Mouse (Mus musculus) right cerebral cortex, adult 18-20 months (tissue): ENCODE data around the gene Clhc1.
"Not testable (repeated sequence)": the region's sequence is repeated elsewhere in the genome, so short reads cannot be mapped to it uniquely, and the experiment has no call there.

Experiments used
- DNase-seq: peaks from one replicate; pipeline ENCODE4 v3.0.0; 2022; ENCODE audit warnings: mixed read lengths

Gene Clhc1

DNA sequence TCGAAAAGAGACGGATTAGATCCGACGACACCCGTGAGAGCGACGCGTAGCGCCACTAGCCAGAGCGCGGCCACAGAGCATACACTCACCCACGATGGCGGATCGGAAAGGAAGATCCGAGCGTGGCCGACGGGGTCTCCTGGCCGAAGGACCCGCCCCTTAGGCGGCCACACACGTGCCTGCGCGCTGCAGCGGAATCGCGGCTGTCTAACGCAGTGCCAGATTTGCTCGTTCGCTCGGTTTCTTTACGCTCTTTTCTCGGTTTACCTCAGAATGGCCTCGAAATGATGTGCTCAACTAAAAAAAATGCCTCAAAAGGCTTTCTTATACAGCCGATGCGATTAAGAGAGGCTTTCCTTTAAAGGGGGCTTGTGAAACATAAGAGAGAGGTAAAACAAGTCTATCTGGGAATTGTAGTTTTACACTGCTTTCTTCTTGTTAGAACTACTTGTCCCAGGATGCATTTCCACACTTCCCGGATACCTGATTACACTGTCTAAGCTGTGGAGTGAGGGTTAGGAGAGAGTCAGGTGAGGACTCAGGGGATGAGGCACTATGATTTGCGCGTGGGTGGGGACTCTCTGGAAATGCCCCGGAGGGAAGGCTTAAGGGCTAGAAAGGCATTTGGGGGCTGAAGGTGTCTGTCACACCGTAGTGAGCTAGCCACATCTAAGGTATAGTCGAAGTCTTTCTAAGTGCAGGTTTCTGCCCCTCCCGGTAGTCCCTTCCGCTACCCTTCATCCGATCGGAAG is at the start of gene Clhc1, which contains the start of gene Rps27a:
TSS of gene Clhc1 (plus strand) at position 199 of the 752 bp plus-strand sequence.
TSS of gene Rps27a (minus strand) at position 358 of the 752 bp plus-strand sequence.
- DNase-seq = peak; percentile 93

DNA sequence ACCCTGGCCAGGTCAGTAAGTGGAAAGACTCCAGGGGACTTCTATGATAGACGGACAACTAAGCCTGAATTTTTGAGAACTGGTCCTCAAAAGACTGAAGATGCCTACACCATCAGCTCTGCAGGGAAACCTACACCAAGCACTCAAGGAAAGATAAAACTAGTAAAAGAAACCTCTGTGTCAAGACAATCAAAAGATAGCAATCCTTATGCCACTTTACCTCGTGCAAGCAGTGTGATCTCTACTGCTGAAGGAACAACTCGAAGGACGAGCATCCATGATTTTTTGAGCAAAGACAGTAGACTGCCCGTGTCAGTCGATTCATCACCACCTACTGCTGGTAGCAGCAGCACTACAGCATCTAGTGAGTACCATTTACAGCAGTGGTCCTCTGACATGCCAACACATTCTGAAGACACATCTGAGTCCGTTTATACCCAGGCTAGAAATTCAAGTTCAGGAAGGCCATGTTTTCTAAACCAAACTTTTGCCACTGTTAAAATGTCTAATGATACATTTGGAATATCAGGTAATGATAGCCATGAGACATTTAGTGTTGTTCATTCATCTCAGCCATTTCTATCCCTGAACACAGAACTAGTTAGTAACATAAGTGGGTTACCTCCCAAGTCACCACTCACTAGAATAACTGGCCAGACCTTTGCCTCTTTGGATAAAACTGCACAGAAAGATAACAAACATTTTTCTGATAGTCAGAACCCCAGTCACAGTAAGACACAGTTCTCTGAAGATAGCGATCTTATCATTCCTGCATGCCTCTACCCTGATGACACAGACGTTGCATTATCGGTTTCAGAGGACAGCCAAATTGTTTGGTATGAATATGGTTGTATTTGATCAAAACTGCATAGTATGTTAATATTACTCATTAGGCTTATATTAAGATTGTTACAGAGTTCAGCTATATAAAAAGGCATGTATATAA is 43.5 kb upstream of the Clhc1 start:
- DNase-seq = no peak

DNA sequence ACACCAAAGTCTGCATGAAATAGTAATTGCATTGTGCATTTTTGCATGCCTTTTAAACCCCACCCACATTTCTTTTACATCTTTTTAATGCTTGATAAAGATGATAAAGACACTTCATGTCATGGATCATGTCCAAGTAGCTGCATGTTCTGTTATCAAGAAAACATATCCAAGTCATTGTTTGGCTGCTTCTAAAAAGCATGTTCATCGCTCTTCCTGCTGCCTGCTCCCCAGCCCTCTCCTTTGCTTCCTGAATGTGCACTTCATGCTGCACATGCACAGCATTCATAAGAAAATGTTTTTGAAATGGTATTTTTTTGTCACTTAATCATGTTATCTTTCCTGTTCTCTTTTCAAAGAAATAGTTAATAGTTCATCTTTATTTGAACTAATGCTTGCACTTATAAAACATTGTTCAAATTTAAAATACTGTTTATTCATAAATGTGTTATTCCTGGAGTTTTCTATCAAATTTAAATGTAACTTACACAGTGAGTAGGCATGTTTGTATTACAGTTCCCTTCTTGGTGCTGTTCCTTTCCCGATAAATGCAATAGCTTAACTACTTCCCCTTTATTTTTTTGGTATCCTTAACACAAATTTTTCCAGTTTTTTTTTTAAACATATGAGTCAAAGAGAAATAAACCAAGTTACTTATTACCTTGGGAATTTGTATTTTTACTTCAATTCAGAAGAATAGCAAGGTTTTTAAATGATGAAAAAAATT is 42.7 kb upstream of the Clhc1 start:
- no peak for DNase-seq

DNA sequence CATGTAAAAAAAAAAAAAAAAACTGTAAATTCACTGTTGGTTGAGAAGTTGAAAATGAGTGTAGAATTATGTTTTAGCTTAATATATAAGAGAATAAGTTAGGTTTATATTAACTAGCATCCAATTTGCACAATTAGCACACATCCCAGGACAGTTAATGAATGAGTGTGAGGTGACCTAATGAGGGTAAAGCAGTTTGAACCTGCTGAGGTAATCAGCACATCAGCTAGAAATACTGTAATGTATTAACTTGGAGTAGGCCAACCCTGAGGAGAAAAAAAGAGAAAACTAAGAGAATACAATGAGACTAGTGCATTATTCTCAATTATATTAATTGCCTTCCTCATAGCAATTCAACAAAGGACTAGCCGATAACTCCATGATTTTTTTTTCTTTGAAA is 38.3 kb upstream of the Clhc1 start:
- no peak for DNase-seq

DNA sequence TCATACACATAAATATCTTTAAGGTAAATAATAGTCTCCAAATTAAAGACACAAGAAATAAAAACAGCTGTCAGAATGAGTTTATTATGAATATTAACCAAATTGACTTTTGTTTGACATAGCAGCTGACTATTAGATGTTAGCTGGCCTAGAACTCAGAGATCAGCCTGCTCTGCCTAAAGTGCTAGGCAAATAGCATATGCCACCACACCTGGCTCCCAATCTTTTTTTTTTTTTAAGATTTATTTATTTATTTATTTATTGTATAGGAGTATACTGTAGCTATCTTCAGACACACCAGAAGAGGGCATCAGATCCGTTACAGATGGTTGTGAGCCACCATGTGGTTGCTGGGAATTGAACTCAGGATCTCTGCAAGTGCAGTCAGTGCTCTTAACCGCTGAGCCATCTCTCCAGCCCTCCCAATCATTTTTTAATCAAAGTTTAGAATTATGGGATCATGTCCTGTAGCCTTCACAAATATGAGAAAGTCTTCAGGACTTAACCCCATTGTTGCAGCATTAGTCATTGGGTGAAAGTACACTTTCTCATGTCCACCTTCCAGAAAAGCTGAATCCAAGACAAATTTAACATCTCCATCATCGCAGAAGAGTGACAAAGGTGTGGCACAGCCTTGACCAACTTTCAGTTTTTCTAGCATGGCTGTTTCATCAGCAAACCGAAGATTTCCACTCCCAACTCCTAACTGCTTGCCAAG is 34.8 kb upstream of the Clhc1 start:
- DNase-seq = no peak

DNA sequence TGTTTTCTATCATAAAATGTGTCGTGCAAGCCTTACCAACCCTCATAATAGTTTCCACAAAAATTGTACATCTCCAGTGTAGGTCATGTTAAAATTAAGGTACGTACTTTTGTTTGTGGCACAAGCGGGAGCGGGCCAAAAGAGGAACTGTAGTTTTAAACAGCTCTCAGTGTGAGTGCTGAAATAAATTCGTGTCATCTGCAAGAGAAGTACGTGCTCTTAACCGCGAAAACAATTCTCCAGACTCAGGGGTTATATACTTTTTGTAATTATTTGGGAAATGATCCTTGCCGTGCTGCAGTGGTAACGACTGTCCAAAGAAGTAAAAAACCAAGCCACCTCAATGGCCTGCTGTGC is 33.4 kb upstream of the Clhc1 start:
- no peak for DNase-seq

DNA sequence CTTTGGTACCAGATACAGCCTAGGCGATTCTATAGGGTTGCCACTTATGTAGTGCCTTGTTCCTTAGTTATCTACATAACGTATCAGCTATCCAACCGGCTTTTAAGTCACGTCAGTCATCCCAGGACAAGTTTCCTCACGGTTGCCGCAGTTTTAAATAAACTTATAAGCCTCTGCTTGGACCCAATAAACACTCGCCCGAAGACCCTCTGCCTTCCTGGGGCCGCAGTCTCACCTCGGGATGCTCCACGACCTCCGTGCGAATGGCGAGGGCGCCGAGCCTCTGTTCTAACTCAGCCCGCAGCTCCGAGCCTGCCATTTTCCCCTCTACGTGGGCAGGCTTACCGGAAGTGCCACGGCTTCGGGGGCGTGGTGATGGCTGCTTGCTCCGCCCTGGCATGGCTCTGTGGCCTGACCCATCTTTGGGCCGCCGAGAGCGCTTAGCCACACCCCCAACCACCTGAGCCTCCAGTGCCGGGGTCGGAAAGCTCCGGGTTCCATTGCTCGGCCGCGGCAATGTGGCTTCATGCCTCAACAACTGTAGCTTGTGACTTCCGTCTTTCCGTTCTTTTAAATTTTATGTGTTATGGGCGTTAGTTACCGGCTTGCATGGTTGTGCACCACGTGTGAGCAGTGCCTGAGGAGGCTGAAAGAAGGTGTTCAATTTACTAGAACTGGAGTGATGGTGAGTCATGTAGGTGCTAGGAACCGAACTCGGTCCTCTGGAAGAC is 32.9 kb upstream of the Clhc1 start, which contains the start of gene Prorsd1:
TSS of gene Prorsd1 (minus strand) at position 352 of the 731 bp plus-strand sequence.
- DNase-seq = peak; percentile 76

DNA sequence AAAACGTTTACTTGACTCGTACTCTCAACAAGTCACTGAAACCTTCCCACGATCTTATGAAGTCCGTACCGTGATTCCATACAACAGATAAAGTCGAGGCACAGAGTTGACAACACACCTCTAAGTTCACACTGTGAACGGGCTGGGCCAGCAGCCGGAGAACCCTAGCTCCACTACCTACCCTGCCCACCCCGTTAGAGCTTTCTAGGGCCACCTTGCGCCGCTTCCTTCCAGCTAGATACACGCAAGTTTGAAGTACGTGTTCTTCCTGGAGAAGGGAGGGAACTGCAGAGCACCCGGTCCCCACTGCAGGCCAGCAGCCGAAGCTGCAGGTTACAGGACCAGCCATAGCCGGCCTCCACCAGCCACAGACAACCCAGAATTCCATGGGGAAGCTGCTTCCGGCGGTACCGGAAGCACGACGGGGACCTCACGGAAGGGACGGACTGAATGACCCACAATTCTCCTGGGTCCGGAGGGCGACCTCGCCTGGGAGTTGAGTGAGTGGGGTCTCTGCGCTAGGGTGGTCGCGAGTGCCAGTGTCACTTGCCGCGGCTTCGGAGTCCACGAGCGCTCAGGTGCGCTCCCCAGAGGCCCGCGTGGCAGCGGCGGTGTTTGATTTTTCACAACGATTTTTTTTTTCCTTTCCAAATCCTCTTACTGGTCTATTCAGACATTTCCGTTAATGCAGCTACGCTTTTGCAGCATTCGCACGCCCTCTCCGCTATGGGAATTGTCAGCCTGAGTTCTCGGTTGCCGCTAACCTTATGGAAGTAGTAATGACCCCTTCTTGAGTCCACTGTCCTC is 21.6 kb upstream of the Clhc1 start, which contains the start of gene Mtif2:
TSS of gene Mtif2 (plus strand) at position 421 of the 807 bp plus-strand sequence.
- peak; percentile 77 for DNase-seq

DNA sequence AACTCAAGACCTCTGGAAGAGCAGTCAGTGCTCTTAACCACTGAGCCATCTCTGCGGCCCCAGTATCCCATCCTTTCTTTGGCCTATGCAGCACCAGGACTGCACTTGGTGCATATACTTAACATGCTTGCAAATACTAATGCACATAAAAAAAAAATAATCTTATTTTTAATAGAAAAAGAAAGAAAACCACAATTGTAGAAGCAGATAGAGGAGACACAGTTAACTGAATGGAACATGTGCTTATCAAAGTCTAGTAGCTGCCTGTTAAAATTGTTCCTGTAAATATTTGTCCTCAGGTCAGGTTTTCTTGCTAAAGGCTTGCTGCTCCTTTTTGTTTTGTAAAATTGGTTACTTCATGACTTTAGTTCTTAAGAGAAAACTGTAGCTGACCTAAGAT is 9.5 kb upstream of the Clhc1 start:
- no peak for DNase-seq

DNA sequence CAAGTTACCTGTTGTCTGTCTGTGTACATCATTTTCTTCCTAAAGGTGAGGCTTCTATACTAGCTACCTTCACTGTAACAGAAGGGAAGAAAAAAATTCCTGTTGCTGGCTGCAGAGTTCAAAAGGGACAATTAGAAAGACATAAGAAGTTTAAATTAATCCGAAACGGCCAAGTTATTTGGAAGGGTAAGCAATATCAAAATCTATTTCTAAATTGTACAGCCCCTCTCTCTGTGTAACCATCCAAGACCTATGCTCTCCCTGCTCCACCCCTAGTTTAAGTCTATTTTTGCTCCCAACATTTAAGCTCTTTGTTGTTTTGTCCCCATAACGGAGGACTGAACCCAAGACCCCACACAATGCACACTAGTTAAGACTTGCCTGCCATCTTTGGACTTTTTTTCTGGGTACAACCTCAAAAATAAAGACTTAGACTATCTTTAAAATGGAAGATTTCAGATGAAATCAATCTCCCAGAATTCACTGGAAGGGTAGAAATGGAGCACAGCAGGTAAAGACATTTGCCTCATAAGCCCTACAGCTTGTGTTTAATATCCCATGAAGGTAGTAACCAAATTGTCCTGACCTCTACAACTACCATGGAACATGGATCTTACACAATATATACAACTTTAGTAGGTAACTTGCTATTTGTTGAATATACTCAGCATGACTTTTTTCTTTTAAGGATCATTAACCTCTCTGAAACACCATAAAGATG is 3.4 kb upstream of the Clhc1 start:
- no peak for DNase-seq

DNA sequence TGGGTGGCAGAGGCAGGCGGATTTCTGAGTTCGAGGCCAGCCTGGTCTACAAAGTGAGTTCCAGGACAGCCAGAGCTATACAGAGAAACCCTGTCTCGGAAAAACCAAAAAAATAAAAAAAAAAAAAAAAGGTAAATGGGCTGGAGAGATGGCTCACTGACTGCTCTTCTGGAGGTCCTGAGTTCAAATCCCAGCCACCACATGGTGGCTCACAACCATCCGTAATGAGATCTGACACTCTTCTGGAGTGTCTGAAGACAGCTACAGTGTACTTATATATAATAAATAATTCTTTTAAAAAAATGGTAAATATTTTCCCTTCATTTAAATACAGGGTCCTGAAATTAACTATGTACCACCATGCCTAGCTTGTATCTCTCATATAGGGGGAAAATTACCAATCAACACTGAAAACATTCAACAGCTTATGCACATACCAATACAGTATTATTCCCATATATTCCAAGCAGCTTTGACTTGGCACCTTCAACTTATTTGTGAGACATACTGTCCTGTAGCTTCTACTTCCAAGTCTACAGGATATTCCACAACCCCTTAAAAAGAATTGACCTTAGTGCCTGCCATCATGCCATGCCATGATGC is 2.5 kb upstream of the Clhc1 start:
- DNase-seq = not testable (repeated sequence)

DNA sequence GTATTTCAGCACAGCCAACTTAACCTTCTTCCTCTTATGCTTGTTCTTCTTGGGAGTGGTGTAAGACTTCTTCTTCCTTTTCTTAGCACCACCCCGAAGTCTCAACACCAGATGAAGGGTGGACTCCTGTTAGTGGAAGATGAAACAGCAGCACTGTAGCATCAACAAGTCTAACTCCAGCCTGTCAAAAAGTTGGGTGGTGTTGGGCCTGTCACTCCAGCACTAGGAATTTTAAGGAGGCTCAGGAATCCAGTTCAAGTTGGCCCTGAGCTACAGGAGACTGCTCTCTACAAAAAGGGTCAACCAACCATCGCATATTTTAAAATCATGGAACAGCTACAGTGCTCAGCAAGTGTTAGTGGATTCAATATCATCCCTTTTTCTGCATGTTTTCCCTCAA is 1.5 kb upstream of the Clhc1 start:
- DNase-seq = not testable (repeated sequence)

DNA sequence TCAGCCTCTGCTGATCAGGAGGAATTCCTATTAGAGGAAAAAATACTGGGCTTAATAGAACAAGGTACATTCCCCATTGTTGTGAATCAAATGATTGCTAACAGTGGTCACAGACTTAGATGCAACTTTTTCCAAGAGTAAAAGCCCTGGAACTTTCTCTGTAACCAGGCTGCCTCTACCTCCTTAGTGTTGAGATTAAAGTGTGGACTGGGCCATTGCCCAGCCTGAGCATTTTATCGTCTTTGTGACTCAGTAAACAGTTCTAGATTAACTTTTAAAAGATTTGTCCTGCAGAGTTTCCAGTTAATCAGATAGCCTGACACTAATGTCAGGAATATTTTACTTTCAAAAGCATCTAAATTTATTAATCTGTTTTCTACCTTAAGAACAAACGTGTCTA is 988 bp upstream of the Clhc1 start:
- no peak for DNase-seq

DNA sequence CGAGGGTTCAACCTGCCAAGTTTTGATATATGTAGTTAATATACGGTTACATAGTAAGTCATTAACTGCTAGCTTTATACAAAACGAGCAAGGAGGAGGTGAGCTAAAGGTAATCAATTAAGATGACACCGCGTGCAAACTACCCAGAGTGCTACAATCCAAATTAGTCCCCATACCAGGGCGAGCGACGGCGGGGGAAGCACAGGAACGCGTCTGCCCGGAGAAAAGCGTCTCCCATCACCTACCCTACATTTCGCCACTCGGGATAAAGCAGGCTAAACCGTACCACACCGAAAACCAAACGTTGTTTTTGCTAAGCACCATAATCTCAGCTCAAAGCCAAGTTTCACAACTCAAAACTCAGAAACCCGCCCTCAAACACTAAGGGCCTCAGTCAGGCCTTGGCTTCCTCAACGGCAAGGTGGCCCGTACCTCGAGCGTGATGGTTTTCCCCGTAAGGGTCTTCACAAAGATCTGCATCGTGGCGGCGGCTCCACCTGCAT is 450 bp upstream of the Clhc1 start:
- no peak for DNase-seq

DNA sequence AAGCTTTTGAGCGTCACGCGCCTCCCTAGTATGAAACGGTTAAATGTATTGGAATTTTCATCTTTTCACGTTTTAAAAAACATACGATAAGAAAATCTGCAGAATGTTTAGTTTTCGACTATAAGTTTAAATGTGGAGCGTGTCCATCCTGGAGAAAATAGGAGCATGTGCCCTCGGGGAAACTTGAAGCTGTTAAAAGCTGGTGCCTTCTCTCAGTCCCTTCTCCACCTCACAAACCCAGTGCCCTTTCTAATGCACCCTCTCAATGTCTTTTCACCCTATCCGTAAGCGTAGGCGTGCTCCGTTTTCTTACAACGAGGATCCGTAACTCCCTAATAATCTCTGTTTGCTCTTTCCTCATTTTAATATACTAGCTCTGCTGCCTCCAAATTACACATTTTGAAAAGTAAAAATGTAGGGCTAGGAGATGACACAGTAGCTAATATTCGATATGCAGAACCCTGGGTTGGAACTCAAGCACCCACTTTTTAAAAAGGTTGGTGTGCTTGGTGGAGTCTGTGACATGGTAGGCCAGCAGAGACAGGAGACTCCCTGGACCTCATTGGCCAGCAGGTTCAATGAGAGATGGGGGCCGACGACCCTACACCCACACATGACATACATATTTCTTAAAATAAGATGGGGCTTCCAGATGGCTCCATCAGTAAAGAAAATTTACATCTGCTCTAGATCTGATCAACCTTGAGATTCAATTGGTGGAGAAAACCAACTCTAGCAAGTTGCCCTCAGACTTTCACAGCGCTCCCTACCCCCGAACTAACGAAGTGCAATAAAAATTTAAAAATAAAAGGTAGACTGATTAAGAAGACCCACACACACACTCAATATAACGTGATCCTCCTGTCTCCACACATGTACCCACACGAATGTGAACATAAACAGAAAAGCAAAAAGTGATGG is 1.0 kb downstream of the Clhc1 start:
- no peak for DNase-seq

DNA sequence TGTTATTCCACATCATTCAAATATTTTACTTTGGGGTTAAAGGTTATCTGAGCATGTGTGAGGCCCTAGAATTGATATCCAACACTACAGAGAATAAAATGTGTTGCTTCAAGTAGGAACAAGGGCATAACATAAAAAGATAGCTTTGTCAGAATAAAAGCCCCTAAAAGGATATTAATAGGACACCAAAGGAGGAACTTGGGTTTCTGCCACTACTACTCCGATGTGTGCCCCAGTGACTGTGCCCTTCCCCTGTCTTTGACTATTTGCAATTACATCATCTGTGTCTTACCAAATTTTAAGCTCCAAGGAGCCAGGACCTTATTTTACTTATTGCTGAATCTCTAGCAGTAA is 1.7 kb downstream of the Clhc1 start:
- no peak for DNase-seq

DNA sequence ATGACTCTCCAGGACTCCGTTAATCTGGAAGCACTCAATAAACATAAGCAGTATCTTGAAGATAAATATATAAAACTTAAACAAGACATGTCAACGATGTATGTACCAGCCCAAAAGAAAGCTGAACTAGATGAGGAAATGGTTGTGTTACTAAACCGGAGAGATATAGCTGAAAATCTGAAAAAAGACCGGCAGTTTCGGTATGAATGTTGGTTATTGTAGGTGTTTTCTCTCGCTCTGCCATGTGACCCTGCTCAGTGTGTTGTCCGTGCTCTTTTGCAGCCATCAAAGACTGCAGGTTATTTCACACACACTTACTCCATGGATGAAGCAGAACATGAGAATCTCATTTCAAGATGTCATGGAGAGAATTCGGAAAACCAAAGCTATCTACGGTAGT is 12.7 kb downstream of the Clhc1 start:
- DNase-seq = no peak

DNA sequence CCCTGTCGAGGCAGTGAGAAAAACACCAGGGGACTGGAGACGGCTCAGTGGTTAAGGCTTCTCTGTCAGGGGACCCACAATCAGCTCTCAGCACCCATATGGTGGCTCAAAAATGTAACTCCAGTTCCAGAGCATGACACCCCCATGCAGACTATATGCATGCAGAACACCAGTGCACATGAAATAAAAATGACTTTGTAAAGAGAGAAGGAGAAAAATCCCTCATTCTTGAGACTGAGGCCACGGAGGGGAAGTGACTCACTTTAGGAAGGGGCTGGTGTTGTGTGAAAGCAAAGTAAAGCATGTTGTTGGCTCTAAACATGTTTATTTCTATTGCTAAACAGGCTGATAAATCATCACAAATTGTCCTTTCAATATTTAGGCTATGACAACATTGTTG is 13.2 kb downstream of the Clhc1 start:
- no peak for DNase-seq
